ENCODE assay signal across 8 mouse cellular contexts in genomic region chr9:60521806-60522264, GRCm38 (mm10). TPM values are rescaled to one million over a fixed set of nuclear protein-coding genes. Genes with fewer than 3 reads are reported as not detected.
DNase-seq lines count a peak whose midpoint lies in the region; ATAC-seq and TF ChIP-seq lines count a peak whose summit lies in the region.

Gene Thsd4, minus strand, starts transcription at chr9:60522046.

- no peak for TF ChIP-seq POLR2A in heart, adult 2 months (IDR thresholded peaks at IDR 0.05; ENCODE audit: insufficient read depth, low read depth, low read length)
- TF ChIP-seq POLR2A in kidney, adult 2 months (IDR thresholded peaks at IDR 0.05; ENCODE audit: low read depth, low read length) = no peak

- peaks cover 6% of the 10 kb centered on the region; the same call in 1 of the 2 replicates for H3K4me1 ChIP-seq in heart, adult 2 months (ENCODE audit: control insufficient read depth, insufficient read depth, low read length)
- H3K4me1 ChIP-seq in kidney, adult 2 months (ENCODE audit: control insufficient read depth, insufficient read depth, low read length) = peaks cover 3% of the 10 kb centered on the region
- H3K4me1 ChIP-seq in liver, embryonic 13.5 days (replicated peaks) = peaks cover 7% of the 10 kb centered on the region; the same call in 1 of the 2 replicates

- no peaks in the 10 kb centered on the region for H3K79me2 ChIP-seq in heart, adult 2 months (replicated peaks; ENCODE audit: control insufficient read depth, insufficient read depth, low read length)

- no peaks in the 10 kb centered on the region for H3K9me3 ChIP-seq in liver, embryonic 13.5 days (replicated peaks)

- peak within 1 kb of the TSS; percentile 59 for H3K4me3 ChIP-seq in heart, adult 2 months
- peak within 1 kb of the TSS; percentile 49 for H3K4me3 ChIP-seq in kidney, adult 2 months (ENCODE audit: insufficient read depth, low read depth, low read length)
- H3K4me3 ChIP-seq in liver, embryonic 13.5 days (replicated peaks) = peak within 1 kb of the TSS; percentile 59

- H3K27me3 ChIP-seq in heart, adult 2 months (ENCODE audit: control insufficient read depth, insufficient read depth, low read length) = no peaks in the 10 kb centered on the region
- H3K27me3 ChIP-seq in kidney, adult 2 months (replicated peaks; ENCODE audit: control insufficient read depth, insufficient read depth, low read length) = no peaks in the 10 kb centered on the region
- peaks cover 32% of the 10 kb centered on the region for H3K27me3 ChIP-seq in liver, embryonic 13.5 days

- H3K36me3 ChIP-seq in heart, adult 2 months (ENCODE audit: control insufficient read depth, insufficient read depth, low read length) = no peaks in the 10 kb centered on the region
- no peaks in the 10 kb centered on the region for H3K36me3 ChIP-seq in kidney, adult 2 months (ENCODE audit: control insufficient read depth, insufficient read depth, low read length)
- no peaks in the 10 kb centered on the region for H3K36me3 ChIP-seq in liver, embryonic 13.5 days

- TF ChIP-seq EP300 in heart, adult 2 months (IDR thresholded peaks at IDR 0.05; ENCODE audit: insufficient read depth, low read depth, low read length) = no peak

- WGBS in heart, adult 2 months = 1% methylated on average over 36 of the region's 51 CpGs
- under 1% methylated on average over 51 of the region's 51 CpGs for WGBS in kidney, adult 2 months
- WGBS in liver, embryonic 13.5 days (ENCODE audit: insufficient replicate concordance) = 2% methylated on average over 25 of the region's 51 CpGs

- ATAC-seq in liver, embryonic 13.5 days (ENCODE audit: low read depth) = no peak; the same call in 1 of the 2 replicates

- peak; percentile 87 for TF ChIP-seq CTCF in heart, adult 2 months (IDR thresholded peaks at IDR 0.05)
- peak; percentile 49 for TF ChIP-seq CTCF in kidney, adult 2 months (conservative IDR thresholded peaks at IDR 0.05; ENCODE audit: insufficient read depth, insufficient read length, low read depth, low read length)

- H3K9ac ChIP-seq in heart, adult 2 months (ENCODE audit: low read depth, low read length) = peak within 1 kb of the TSS; percentile 62
- peak within 1 kb of the TSS; percentile 61 for H3K9ac ChIP-seq in liver, embryonic 13.5 days

- H3K27ac ChIP-seq in heart, adult 2 months = peak within 1 kb of the TSS; percentile 49
- no peak within 1 kb of the TSS for H3K27ac ChIP-seq in kidney, adult 2 months (ENCODE audit: insufficient read depth, low read depth, low read length)
- H3K27ac ChIP-seq in liver, embryonic 13.5 days = no peak within 1 kb of the TSS

- peak; percentile 10 for DNase-seq in right cerebral cortex, adult 18-20 months
- no peak for DNase-seq in right cerebral cortex, postnatal 36 days (ENCODE audit: low spot score in 2 of 2)
- peak; percentile 62 for DNase-seq in embryo, embryonic 10 days (ENCODE audit: low spot score)
- DNase-seq in heart, adult 2 months = peak; percentile 68 to 79
- peak; percentile 55 for DNase-seq in kidney, adult 2 months
- DNase-seq in liver, embryonic 13.5 days = peak; percentile 8
- DNase-seq in naive thymus-derived CD4-positive, alpha-beta T cell, adult 2 months (ENCODE audit: low read depth) = peak; percentile 3
- peak; percentile 46 for DNase-seq in thymus, postnatal 25 days

- intact Hi-C loops in heart, adult 2 months (cut with DNase I) = loop anchor here (2.0 kb wide), 1 partner anchor 277 kb away; no protein-coding TSS in a partner anchor

- H3K4me2 ChIP-seq in liver, embryonic 13.5 days = peak within 1 kb of the TSS; percentile 68

RNA-seq across cellular contexts. Expression of gene Thsd4, which starts in this region (rescaled TPM):
- 1 to 10 TPM; 4.3 to 5.2 TPM for total RNA-seq in heart, adult 2 months (2021)
- polyA plus RNA-seq in heart, adult 2 months (2012; rRNA removed) = 3.5 and 5.8 TPM in 2 replicates
- polyA plus RNA-seq in kidney, adult 2 months (2012; rRNA removed) = 5.9 and 7.1 TPM in 2 replicates
- polyA plus RNA-seq in liver, embryonic 13.5 days (2015; fragmentation: Nextera tagmentation; extraction: Ambion mirVana) = 1.2 TPM in 2 replicates

Comparison
In these comparisons a context has a peak if more than half of its experiments do, and no peak if none do; other contexts are left out.
1. DNase-seq: peak in right cerebral cortex, adult 18-20 months (single experiment), embryo, embryonic 10 days (single experiment), heart, adult 2 months (2 of 2), kidney, adult 2 months (single experiment), liver, embryonic 13.5 days (single experiment), naive thymus-derived CD4-positive, alpha-beta T cell, adult 2 months (single experiment) and thymus, postnatal 25 days (single experiment); none in right cerebral cortex, postnatal 36 days (0 of 2).
2. Peak in every context shown above with its lines, with median percentiles within 50 percentile points of each other: H3K4me3 ChIP-seq.